Mouse (Mus musculus): ENCODE results near the gene Hoxd8. TPM values are rescaled to one million over a fixed set of nuclear protein-coding genes. Genes with fewer than 3 reads are reported as not detected.

Hoxd8 gene
- polyA plus RNA-seq, 1 experiment from 2014 or later = 0.82 TPM

DNA sequence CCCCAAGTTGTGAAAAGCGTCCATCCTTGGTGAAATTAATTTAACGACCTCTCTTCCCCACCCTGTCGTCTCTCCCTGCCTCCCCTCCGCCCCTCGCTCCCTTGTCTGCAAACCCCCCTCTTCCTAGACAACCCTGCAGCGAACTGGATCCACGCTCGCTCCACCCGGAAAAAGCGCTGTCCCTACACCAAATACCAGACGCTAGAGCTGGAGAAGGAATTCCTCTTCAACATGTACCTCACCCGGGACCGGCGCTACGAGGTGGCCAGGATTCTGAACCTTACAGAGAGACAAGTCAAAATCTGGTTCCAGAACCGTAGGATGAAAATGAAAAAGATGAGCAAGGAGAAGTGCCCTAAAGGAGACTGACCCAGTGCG lies 5.4 kb upstream of the Hoxd8 start:
- no peak overlapping the region for H3K9ac ChIP-seq (ENCODE audit: low read depth, low read length)
- DNase-seq (ENCODE audit: low spot score) = peak; percentile 36
- no peak overlapping the region for H3K27ac ChIP-seq (ENCODE audit: low read depth, low read length)
- H3K4me1 ChIP-seq (replicated peaks; ENCODE audit: control insufficient read depth, insufficient read depth, low read length) = no peaks in the 10 kb centered on the region
- H3K4me2 ChIP-seq = no peak overlapping the region
- no peak overlapping the region for H3K4me3 ChIP-seq (ENCODE audit: low read depth, low read length)
- H3K27me3 ChIP-seq (replicated peaks; ENCODE audit: control insufficient read depth, insufficient read depth, low read length) = peaks cover 99% of the 10 kb centered on the region
- 3% methylated on average over 17 of the region's 17 CpGs for WGBS
- ATAC-seq (replicated peaks; ENCODE audit: low FRiP score) = no peak
- no peaks in the 10 kb centered on the region for H3K36me3 ChIP-seq (ENCODE audit: control insufficient read depth, insufficient read depth, low read length)
- no peaks in the 10 kb centered on the region for H3K9me3 ChIP-seq (ENCODE audit: control insufficient read depth, low read length)

DNA sequence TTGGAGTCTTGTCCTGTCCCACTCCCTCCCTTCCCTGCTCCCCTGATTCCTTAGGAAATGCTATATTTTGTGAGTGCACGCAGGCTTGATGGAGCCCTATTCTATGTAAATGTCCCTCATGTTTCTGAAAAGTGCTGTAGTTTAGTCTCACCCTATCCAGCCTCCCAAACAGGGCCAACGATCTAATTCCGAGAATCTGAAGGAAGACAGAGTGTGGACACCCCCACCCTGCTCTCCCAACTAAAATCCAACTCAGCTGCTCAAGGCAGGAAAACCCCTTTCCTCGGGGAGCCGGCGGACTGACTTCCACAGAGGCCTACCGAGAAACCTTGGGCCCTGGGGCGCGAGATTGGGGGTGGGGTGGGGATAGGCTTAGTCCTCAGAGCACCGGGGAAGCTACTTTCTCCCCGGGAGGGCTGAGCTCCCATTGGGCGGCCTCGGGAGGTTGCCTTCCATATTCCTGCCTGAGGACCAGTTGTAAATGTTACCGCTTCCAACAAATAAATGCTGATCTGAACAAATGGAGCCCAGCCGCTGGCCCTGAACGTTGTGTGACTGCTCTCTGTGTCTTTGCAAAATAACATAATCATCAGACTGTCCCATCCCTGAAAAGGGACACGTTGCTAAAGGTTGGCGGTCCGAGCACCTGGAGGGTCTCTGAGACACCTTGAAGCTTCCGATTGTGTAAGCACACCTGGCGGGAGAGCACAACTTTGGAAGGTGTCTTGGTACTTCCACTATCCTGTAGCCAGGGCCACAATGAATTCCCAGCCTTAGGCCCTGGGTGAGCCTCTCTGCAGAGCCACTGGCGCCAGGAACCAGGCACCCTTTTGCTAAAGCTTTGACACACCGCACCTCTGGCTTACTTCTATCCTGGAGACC lies 4.5 kb upstream of the Hoxd8 start:
- DNase-seq (ENCODE audit: low spot score) = peak; percentile 39
- ATAC-seq (replicated peaks; ENCODE audit: low FRiP score) = no peak
- H3K27ac ChIP-seq (ENCODE audit: low read depth, low read length) = no peak overlapping the region
- H3K4me2 ChIP-seq = no peak overlapping the region
- no peaks in the 10 kb centered on the region for H3K9me3 ChIP-seq (ENCODE audit: control insufficient read depth, low read length)
- peaks cover 2% of the 10 kb centered on the region; the same call in 1 of the 2 replicates for H3K4me1 ChIP-seq (replicated peaks; ENCODE audit: control insufficient read depth, insufficient read depth, low read length)
- no peak overlapping the region for H3K4me3 ChIP-seq (ENCODE audit: low read depth, low read length)
- H3K36me3 ChIP-seq (ENCODE audit: control insufficient read depth, insufficient read depth, low read length) = no peaks in the 10 kb centered on the region
- no peak overlapping the region for H3K9ac ChIP-seq (ENCODE audit: low read depth, low read length)
- WGBS = 11% methylated on average over 23 of the region's 23 CpGs
- peaks cover 99% of the 10 kb centered on the region for H3K27me3 ChIP-seq (replicated peaks; ENCODE audit: control insufficient read depth, insufficient read depth, low read length)

DNA sequence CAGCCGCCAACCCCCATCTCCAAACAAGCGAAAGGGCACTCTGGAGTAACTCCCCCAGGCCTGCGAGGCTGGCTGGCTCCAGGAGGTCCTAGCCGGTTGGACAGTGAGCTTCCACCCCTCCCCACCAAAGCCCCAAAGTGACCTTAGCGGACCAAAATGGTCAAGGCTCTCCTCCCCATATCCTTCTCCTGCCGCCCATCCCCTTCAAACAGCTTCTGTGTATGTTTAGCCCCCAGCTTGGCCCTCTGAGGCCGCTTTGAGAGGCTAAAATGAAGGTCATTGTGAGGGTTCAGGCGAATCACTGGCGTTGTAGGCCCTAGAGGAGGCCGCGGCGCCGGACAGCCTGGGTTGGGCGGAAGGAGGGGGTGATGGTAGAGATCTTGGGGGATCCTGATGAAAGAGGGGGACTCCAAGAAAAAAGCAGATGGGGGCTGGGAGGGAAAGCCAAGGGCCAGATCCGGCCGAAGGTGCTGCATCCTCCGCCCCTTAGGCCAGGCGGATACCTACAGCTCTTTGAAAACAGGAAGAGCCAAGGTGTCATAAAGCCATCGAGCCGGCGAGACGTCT lies 3.8 kb upstream of the Hoxd8 start:
- 11% methylated on average over 22 of the region's 22 CpGs for WGBS
- peaks cover 8% of the 10 kb centered on the region; the same call in 1 of the 2 replicates for H3K4me1 ChIP-seq (replicated peaks; ENCODE audit: control insufficient read depth, insufficient read depth, low read length)
- peaks cover 99% of the 10 kb centered on the region for H3K27me3 ChIP-seq (replicated peaks; ENCODE audit: control insufficient read depth, insufficient read depth, low read length)
- H3K9me3 ChIP-seq (ENCODE audit: control insufficient read depth, low read length) = no peaks in the 10 kb centered on the region
- no peak for ATAC-seq (replicated peaks; ENCODE audit: low FRiP score)
- no peaks in the 10 kb centered on the region for H3K36me3 ChIP-seq (ENCODE audit: control insufficient read depth, insufficient read depth, low read length)
- no peak overlapping the region for H3K4me3 ChIP-seq (ENCODE audit: low read depth, low read length)
- no peak overlapping the region for H3K9ac ChIP-seq (ENCODE audit: low read depth, low read length)
- no peak overlapping the region for H3K27ac ChIP-seq (ENCODE audit: low read depth, low read length)
- DNase-seq (ENCODE audit: low spot score) = peak; percentile 33
- H3K4me2 ChIP-seq = no peak overlapping the region

DNA sequence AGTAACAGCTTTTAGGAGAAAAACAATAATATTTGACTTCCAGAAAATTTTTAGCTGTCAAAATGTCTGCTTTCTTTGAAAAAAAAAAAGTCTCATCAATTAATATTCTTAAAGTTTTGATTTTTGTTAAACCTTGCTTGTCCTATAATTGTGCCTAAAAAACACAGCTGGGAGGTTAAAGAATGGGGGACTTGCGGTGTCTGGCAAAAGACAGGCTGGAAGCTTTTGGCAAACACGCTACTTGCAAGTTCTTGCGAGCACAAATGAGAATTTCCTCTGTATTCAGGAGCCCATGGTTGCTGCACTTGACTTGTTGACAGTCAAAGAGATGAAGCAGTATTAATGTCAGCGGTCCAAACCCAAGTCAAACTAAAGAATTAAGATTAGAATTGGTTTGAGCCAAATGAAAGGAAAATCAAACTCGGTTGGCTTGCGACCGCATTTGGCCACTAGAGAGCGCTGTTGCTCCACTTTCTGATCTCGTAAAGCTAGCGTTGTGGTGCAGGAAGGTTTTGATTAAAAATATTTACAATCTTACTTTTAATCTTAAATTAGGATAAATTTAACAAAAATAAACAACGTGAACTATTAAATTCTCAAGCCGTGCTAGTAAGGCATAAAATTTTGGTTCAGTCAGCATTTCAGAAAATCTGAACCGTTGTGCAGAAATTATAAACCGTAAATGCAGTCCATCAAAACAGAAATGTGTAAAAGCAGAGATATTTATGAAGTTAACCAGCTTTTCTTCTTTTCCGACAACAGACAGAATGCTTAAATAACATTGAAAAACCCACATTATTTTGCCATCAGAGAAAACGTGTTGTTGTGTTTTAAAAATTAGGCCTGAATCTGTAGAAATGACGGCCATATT lies 2.2 kb upstream of the Hoxd8 start:
- Histone ChIP-seq H3K9me3 (ENCODE audit: control insufficient read depth, low read length) (no peaks in the 10 kb centered on the region), H3K27me3 (replicated peaks; ENCODE audit: control insufficient read depth, insufficient read depth, low read length) (peaks cover 98% of the 10 kb centered on the region)

DNA sequence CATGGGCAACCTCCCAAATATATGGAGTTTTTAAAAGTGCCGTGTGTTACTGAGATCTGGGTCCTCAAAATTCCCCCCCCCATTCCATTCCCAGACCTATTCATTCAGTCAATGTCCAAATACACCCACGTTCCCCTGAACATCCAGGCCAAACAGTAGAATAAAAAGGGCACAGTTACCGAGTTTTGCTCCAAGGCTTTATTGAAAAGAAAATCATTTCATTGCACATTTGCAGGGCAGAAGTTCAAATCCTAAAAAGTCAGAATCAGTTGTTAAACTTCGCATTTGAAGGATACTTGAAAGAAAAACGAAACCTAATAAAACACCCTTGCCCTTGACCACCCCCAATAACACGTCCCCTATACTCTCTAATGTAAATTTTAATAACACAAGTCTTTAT lies 1.6 kb upstream of the Hoxd8 start:
- 31% methylated on average over 6 of the region's 6 CpGs for WGBS
- H3K27me3 ChIP-seq (replicated peaks; ENCODE audit: control insufficient read depth, insufficient read depth, low read length) = peaks cover 98% of the 10 kb centered on the region
- no peak for ATAC-seq (replicated peaks; ENCODE audit: low FRiP score)
- H3K9me3 ChIP-seq (ENCODE audit: control insufficient read depth, low read length) = no peaks in the 10 kb centered on the region
- H3K4me1 ChIP-seq (replicated peaks; ENCODE audit: control insufficient read depth, insufficient read depth, low read length) = peaks cover 10% of the 10 kb centered on the region; the same call in 1 of the 2 replicates
- no peak overlapping the region for H3K4me3 ChIP-seq (ENCODE audit: low read depth, low read length)
- no peaks in the 10 kb centered on the region for H3K36me3 ChIP-seq (ENCODE audit: control insufficient read depth, insufficient read depth, low read length)
- H3K27ac ChIP-seq (ENCODE audit: low read depth, low read length) = no peak overlapping the region
- no peak overlapping the region for H3K9ac ChIP-seq (ENCODE audit: low read depth, low read length)
- peak; percentile 31 for DNase-seq (ENCODE audit: low spot score)
- H3K4me2 ChIP-seq = no peak overlapping the region

More for the DNA sequence above, 2.2 kb upstream of the Hoxd8 start:
- Histone ChIP-seq H3K4me3 (ENCODE audit: low read depth, low read length) (no peak overlapping the region), H3K27ac (ENCODE audit: low read depth, low read length) (no peak overlapping the region), H3K9ac (ENCODE audit: low read depth, low read length) (no peak overlapping the region), H3K4me1 (replicated peaks; ENCODE audit: control insufficient read depth, insufficient read depth, low read length) (peaks cover 10% of the 10 kb centered on the region; the same call in 1 of the 2 replicates), H3K36me3 (ENCODE audit: control insufficient read depth, insufficient read depth, low read length) (no peaks in the 10 kb centered on the region), H3K4me2 (no peak overlapping the region)
- WGBS = 16% methylated on average over 17 of the region's 17 CpGs
- peak; percentile 64 for DNase-seq (ENCODE audit: low spot score)
- ATAC-seq (replicated peaks; ENCODE audit: low FRiP score) = no peak

DNA sequence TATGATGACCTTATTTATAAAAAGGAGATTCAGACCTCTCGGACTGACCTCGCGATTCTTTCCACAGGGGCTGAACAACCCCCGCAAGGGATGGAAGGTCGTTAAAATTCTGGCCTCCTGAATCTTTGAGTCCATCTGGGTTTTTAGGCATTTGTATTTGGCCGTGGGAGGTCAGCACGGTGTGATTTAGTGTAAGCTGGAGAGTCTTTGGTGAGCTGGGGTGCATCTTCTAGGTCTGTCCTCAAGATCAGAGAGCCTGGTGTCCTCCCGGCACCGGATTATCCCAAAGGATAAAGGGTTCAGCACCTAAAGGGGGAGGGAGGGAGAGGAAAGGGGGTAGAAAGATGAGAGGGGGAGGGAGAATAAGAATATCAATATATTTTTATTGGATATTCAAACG lies 1.1 kb upstream of the Hoxd8 start:
- WGBS = 13% methylated on average over 10 of the region's 10 CpGs
- H3K9ac ChIP-seq (ENCODE audit: low read depth, low read length) = no peak overlapping the region
- no peaks in the 10 kb centered on the region for H3K9me3 ChIP-seq (ENCODE audit: control insufficient read depth, low read length)
- DNase-seq (ENCODE audit: low spot score) = no peak
- no peak overlapping the region for H3K4me3 ChIP-seq (ENCODE audit: low read depth, low read length)
- no peak for ATAC-seq (replicated peaks; ENCODE audit: low FRiP score)
- H3K36me3 ChIP-seq (ENCODE audit: control insufficient read depth, insufficient read depth, low read length) = no peaks in the 10 kb centered on the region
- H3K4me1 ChIP-seq (replicated peaks; ENCODE audit: control insufficient read depth, insufficient read depth, low read length) = peaks cover 10% of the 10 kb centered on the region; the same call in 1 of the 2 replicates
- H3K4me2 ChIP-seq = no peak overlapping the region
- peaks cover 98% of the 10 kb centered on the region for H3K27me3 ChIP-seq (replicated peaks; ENCODE audit: control insufficient read depth, insufficient read depth, low read length)
- H3K27ac ChIP-seq (ENCODE audit: low read depth, low read length) = no peak overlapping the region

DNA sequence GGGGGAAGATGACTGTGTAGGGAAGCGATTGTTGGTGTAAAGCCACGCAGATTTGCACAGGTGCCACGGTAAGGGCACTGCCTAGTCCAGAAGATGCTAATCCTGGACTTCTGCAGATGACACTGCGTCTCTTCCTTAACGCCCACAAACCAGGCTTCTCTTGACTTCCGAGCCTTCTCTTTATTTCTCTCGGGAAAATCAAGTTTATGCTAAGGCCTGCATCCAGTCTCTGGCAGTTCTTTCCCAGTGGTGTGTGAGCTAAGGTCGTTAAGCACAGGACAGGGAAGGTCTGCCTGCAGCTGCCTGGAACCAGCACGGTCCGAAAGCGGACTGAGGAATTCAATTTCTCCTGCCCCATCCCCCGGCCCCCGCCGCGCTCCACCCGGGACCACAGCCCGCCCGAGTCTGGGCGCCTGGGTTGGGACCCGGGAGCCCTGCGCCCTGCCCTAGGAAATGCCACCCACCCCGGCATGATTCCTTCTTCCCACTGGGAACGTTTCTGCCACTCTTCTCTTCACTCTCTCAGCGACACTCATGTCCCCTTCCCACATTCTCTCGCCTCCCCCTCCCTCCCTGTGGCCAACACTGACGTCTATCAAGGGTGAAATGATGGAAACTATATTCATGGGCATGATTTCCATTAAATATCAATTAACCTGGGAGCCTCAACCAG lies 559 bp upstream of the Hoxd8 start:
- Histone ChIP-seq H3K4me2 (no peak overlapping the region), H3K9ac (ENCODE audit: low read depth, low read length) (no peak overlapping the region), H3K36me3 (ENCODE audit: control insufficient read depth, insufficient read depth, low read length) (no peaks in the 10 kb centered on the region), H3K4me3 (ENCODE audit: low read depth, low read length) (no peak overlapping the region), H3K27ac (ENCODE audit: low read depth, low read length) (no peak overlapping the region), H3K4me1 (replicated peaks; ENCODE audit: control insufficient read depth, insufficient read depth, low read length) (peaks cover 10% of the 10 kb centered on the region; the same call in 1 of the 2 replicates), H3K9me3 (ENCODE audit: control insufficient read depth, low read length) (no peaks in the 10 kb centered on the region), H3K27me3 (replicated peaks; ENCODE audit: control insufficient read depth, insufficient read depth, low read length) (peaks cover 98% of the 10 kb centered on the region)
- DNase-seq (ENCODE audit: low spot score) (peak; percentile 37), ATAC-seq (replicated peaks; ENCODE audit: low FRiP score) (no peak)
- 5% methylated on average over 26 of the region's 26 CpGs for WGBS

DNA sequence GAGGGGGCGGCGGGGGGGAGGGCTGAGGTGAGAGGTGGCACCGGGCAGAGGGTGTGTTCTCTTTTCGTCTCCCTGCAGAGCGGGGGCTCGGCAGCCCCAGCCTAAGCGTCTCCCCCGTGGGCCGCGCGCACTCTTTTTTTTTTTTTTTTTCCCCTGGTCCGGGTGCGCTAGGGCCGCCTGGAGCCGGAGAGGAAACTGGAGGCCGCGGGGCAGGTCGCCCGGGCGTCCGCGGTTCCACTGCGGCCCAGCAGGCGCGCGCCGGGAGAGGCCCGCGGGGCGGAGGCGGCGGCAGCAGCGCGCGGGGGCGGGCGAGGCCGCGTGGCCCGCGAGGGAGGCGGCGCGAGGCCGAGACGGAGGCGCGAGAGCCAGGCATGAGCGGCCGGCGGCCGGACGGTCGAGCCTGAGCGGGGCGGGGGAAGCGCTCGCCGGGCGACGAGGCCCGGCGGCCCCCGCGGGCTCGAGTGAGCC lies 618 bp downstream of the Hoxd8 start:
- WGBS = 1% methylated on average over 38 of the region's 66 CpGs
- H3K36me3 ChIP-seq (ENCODE audit: control insufficient read depth, insufficient read depth, low read length) = no peaks in the 10 kb centered on the region
- ATAC-seq (replicated peaks; ENCODE audit: low FRiP score) (0 out of 2 replicates have a peak, but pooled peaks have one; percentile 34), DNase-seq (ENCODE audit: low spot score) (peak; percentile 56)
- H3K27ac ChIP-seq (ENCODE audit: low read depth, low read length) = no peak overlapping the region
- H3K27me3 ChIP-seq (replicated peaks; ENCODE audit: control insufficient read depth, insufficient read depth, low read length) = peaks cover 98% of the 10 kb centered on the region
- no peaks in the 10 kb centered on the region for H3K9me3 ChIP-seq (ENCODE audit: control insufficient read depth, low read length)
- H3K9ac ChIP-seq (ENCODE audit: low read depth, low read length) = peak overlapping the region; percentile 34; the same call in 1 of the 2 replicates
- peak overlapping the region; percentile 51 for H3K4me3 ChIP-seq (ENCODE audit: low read depth, low read length)
- peak overlapping the region; percentile 71 for H3K4me2 ChIP-seq
- peaks cover 10% of the 10 kb centered on the region; the same call in 1 of the 2 replicates for H3K4me1 ChIP-seq (replicated peaks; ENCODE audit: control insufficient read depth, insufficient read depth, low read length)

All from liver, embryonic 11.5 days (tissue).